Mouse (Mus musculus): ENCODE results near the gene Herc6. TPM values are rescaled to one million over a fixed set of nuclear protein-coding genes. Genes with fewer than 3 reads are reported as not detected.

Gene Herc6
- total RNA-seq, 2 experiments from 2014 or later = 2.9 to 3.2 TPM

DNA sequence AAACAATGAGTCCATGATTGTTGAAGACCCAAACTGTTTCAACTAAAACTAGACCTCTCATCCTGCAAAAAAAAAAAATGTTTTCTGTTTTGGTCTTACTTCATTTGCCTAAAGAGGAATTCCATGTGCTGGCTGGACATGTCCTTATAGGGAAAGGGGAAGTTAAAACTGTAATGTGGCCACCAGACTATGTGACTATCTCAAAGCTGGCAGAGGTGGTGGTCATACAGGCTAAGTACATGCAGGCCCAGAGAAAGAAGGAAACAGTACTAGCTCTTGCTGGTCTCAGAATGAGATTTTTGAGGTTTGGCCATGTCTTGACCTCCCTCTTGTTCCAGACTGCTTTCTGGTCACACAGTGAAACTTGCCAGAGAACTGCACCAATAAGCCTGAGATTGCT, 9.2 kb upstream of the Herc6 start:
- DNase-seq (ENCODE audit: low spot score in 2 of 2) = no peak

DNA sequence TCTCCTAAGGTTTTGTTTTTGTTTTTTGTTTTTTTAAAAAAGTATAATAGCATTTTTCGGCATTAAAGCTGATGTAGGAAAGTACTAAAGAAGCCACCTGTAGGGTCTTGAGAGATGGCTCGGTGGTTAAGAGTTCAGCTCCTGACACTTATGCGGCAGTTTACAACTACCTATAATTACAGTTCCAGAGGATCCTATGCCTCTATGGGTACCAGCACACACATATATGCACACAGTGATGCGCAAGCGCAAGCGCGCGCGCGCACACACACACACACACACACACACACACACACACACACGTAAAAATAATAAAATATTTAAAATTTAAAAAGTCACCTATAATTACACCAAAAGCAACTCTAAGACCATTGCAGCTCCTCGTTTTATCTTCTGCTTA, 795 bp downstream of the Herc6 start:
- DNase-seq (ENCODE audit: low spot score in 2 of 2) = no peak

- no peak for DNase-seq (ENCODE audit: low spot score in 2 of 2)
Measured at GRCm38 (mm10) chr6:57582356-57582755, 1.6 kb downstream of the Herc6 start.

DNA sequence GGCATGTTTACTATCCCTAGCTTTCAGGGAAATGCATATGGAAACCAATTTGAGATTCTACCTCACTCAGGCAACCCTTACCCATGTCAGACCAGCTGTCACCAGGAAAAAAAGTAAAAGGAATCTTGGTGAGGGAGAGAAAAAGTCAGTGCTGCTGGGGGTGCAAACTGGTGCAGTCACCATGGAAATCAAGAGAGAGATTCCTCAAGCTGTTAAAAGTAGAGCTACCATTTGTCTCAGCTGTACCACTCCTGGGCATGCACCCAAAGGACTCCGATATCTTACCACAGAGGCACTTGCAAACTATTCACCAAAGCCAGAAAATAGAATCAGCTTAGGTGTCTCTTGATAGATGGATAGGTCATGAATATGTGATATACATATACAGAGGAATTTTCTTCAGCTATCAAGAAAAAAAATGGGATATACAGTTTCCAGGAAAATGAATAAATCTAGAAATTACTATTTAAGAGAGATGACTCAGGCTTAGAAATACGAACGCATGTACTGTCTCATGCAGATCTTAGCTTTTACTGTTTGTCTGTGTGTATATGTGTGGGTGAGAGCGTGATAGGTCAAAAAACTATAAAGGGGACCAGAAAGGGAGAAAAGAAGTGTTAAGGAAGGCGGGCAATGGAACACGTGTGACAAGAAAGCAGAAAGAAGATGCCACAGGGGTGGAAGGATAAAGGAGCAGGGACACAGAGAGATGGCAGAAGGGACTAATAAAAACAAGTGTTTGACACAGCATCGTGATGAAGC, 24.9 kb downstream of the Herc6 start:
- peak in 1 of 2 experiments; percentile 20 for DNase-seq (ENCODE audit: low spot score in 2 of 2)

- no peak for DNase-seq (ENCODE audit: low spot score in 2 of 2)
Measured at GRCm38 (mm10) chr6:57607999-57608398, 27.2 kb downstream of the Herc6 start.

DNA sequence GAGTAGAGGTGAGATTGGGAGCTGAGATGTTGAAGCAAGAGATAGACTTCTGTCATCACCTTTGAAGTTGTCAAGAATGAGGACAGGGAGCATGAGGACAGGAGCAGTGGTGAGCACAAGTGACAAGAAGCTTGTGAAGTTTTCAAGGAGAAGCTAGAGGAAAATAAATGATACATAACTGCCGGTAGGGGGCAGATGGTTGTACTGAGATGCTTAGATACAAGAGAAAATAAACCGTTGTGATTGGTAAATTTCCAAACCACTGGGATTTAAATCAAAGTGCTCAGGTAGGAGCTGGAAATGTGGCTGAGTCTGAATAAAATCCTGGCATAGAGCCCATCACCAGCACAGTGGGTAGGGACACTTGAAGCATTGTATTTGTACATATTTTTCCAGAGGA, 28.8 kb downstream of the Herc6 start:
- DNase-seq (ENCODE audit: low spot score in 2 of 2) = no peak

DNA sequence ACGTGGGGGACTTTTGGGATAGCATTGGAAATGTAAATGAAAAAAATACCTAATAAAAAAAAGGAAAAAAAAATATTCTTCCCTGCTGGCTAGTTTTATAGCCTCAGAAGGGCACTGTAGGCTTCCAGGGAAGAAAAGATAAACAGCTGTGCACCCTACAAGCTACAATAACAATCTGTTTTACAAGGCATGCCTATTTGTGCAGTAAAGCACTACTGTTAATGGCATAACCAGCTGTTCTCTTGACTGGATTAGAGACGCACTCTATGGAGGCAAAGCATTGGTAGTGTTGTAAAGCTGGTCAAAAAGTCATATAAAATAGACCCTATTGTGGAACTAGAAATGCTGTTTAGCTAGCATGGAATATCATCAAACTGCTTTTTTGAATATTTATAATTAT, 35.0 kb downstream of the Herc6 start:
- DNase-seq (ENCODE audit: low spot score in 2 of 2) = no peak

DNA sequence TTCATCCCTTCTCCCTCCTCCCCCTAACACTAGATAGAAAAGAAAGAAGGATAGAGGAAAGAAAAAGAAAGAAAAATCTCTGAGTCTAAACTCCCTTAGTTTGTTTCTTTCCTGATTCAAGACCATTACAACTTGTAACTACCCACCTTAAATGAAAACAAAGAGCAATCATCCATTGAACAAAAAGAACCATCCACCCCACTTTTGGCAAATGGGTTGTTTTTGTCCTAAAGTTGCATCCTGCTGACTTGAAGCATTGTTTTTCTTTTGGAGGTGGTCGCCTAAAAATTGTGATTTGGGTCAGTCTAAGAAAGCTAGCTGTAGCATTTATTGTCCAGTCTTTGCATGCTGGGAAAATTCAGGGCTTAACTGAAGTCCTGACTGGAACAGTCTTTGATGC, 58.7 kb downstream of the Herc6 start:
- no peak for DNase-seq (ENCODE audit: low spot score in 2 of 2)

GRCm38 (mm10) chr6:57641789-57642188, 61.0 kb downstream of the Herc6 start:
- DNase-seq (ENCODE audit: low spot score in 2 of 2) = peak; percentile 42 to 48

- DNase-seq (ENCODE audit: low spot score in 2 of 2) = no peak
Measured at GRCm38 (mm10) chr6:57647256-57647655, 66.5 kb downstream of the Herc6 start.

DNA sequence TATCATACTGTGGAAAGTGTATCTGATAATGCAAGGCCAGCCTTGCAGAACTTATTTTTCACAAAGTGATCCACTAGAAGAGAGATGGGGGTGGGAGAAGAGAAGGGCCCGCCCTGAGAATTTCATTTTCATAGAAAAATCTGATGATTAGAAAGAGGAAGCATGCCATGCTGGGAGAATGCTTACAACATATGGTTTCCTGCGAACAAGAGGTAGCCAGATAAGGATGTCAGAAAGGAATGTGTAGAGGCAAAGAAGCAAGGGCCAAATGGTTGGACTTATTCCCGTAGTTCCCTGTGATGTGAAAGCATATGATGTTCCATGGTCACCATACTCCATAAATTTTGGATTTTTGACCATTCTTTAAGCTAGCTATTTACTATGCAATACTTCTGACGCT, 80.5 kb downstream of the Herc6 start:
- DNase-seq (ENCODE audit: low spot score in 2 of 2) = no peak

DNA sequence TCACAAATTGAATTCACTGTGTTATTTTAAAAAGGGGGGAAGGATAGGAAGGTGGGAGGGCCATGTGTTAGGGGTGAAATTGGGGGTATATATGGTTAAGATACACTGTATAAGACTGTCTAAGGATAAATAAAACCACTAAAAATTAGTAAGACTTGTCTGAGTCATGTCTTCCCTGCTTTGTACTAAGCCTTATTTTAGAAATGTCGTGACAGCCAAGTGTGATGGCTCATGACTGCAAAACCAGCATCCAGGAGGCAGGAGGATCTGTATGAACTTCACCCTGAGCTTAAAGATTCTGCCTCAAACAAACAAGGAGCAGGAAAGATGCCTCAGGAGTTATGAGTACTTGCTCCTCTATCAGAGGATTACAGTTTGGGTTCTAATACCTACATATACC, 103.4 kb downstream of the Herc6 start:
- no peak for DNase-seq (ENCODE audit: low spot score in 2 of 2)

GRCm38 (mm10) chr6:57691467-57692261, 110.9 kb downstream of the Herc6 start, which contains the start of gene Pyurf:
Gene Pyurf, minus strand, starts transcription at chr6:57692078.
- peak; percentile 73 to 82 for DNase-seq (ENCODE audit: low spot score in 2 of 2)

GRCm38 (mm10) chr6:57693116-57693515, 112.3 kb downstream of the Herc6 start:
- no peak for DNase-seq (ENCODE audit: low spot score in 2 of 2)

- no peak for DNase-seq (ENCODE audit: low spot score in 2 of 2)
Measured at GRCm38 (mm10) chr6:57701686-57702085, 120.9 kb downstream of the Herc6 start.

DNA sequence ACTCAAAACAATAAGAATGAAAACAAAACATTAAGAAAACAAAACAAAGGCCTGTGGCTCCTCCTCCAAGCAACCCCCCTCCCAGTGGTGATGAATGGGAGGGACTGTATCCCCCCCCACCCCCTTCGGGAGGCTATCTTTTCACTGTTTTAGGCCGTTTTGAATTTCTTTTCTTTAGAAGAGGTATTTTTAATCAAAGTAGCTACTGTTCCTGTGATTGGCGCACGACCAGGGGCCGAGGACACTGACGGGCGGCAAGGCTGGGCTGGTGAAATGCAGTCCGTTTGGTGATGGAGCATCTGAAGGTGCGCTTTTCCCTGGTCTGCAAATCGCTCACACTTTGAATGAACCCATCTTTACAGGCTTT, 121.6 kb downstream of the Herc6 start, which contains the start of gene Lancl2:
TSS of gene Lancl2 (plus strand) at position 165 of the 367 bp plus-strand sequence.
- no peak for DNase-seq (ENCODE audit: low spot score in 2 of 2)

DNA sequence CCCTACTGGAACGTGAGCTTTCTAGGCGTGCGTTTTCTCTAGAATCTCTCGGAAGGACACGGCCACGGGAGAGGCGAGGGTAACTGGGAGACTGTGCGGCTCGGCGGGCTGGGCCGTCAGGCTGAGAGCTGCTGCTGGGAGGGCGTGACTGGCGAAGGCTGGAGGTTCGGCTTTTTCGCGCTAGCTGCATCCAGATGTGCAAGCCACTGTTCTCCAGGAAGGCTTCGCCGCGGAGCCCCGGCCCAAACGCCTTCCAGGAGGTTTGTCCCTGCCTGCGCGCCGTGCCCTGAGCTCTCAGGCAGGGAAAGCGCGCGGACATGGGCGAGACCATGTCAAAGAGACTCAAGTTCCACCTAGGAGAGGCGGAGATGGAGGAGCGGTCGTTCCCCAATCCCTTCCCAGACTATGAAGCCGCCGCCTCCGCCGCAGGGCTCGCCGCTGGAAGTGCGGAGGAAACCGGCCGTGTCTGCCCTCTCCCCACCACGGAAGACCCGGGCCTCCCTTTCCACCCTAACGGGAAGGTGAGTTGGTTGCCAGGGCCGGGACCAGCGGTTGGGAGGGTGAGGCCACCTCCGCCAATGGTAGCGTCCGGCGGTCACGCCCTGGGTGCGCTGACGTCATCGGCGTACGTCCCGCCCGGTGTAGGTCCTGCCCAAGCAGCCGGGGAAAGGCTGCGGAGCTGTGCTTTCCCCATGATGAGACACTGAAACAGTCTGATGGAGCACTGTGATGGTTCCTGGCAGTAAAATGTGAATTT, 122.1 kb downstream of the Herc6 start:
- DNase-seq (ENCODE audit: low spot score in 2 of 2) = peak; percentile 92 to 94

DNA sequence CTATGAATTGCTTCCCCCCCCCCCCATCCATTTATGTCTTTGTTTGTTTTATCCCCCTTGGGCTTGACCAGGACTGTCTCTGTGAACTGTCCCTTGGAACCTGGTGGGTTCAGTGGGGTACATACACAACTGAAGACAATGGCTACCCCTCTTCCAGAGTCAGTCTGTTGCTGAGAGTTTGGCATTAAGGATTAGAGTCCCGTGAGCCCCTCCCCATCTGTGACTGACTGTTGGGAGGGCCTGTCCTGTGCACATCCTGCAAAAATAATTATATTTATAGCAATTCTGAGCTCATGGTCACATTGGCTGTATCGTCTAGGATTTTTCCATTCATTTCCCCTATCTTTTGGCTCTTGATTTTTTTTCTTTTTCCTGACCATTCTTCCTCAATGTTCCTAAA, 122.9 kb downstream of the Herc6 start:
- DNase-seq (ENCODE audit: low spot score in 2 of 2) = no peak

DNA sequence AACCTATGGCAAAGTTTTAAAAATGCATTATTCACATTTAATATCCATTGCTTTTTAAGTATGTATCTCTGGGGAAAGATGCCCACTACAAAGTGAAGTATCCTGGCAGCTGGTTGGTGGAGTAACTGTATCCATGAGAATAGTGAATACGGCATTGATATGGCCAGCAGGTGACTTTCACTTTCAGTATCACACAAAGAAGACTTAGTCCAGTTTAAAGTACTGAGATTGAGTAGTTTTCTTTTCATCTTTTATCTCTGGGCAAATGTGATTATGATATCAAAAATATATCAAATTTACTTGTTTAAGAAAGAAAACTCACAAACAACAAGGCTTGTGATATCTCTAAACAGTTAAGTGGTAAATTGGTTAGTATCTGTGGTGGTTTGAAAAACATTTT, 125.9 kb downstream of the Herc6 start:
- no peak for DNase-seq (ENCODE audit: low spot score in 2 of 2)

GRCm38 (mm10) chr6:57711726-57712125, 130.9 kb downstream of the Herc6 start:
- DNase-seq (ENCODE audit: low spot score in 2 of 2) = no peak

All from layer of hippocampus, postnatal 10 days (tissue).